Mouse (Mus musculus): ENCODE measurements around the gene Hsp90ab1. TPM values are rescaled to one million over a fixed set of nuclear protein-coding genes. Genes with fewer than 3 reads are reported as not detected.

Gene Hsp90ab1
- polyA plus RNA-seq, 2 experiments, result 951 to 1,382 TPM

- H3K4me2 ChIP-seq (replicated peaks; ENCODE audit: low read depth, low read length, severe bottlenecking), result no peak overlapping the region
- no peaks in the 10 kb centered on the region for H3K9me3 ChIP-seq (ENCODE audit: control insufficient read depth, low read length)
- no peak for TF ChIP-seq POLR2A (IDR thresholded peaks at IDR 0.05; ENCODE audit: borderline replicate concordance, extremely low read depth, insufficient read depth, insufficient read length)
- H3K4me3 ChIP-seq (replicated peaks; ENCODE audit: low read length), result no peak overlapping the region
- 93% methylated on average over 7 of the region's 7 CpGs for WGBS
- H3K27me3 ChIP-seq (ENCODE audit: control insufficient read depth, insufficient read depth, low read length), result no peaks in the 10 kb centered on the region
- peaks cover 33% of the 10 kb centered on the region for H3K4me1 ChIP-seq (ENCODE audit: control insufficient read depth, insufficient read depth, low read length)
- H3K36me3 ChIP-seq (ENCODE audit: control insufficient read depth, insufficient read depth, low read length), result peaks cover 23% of the 10 kb centered on the region
- DNase-seq (ENCODE audit: low spot score) (no peak), ATAC-seq (ENCODE audit: low FRiP score, low read depth) (no peak)
- no peak overlapping the region for H3K27ac ChIP-seq (replicated peaks; ENCODE audit: low read depth, low read length)
- H3K9ac ChIP-seq (ENCODE audit: low read depth, low read length, severe bottlenecking), result no peak overlapping the region
Measured at GRCm38 (mm10) chr17:45588370-45588769, 15.3 kb upstream of the Hsp90ab1 start.

- DNase-seq (ENCODE audit: low spot score) (no peak), ATAC-seq (ENCODE audit: low FRiP score, low read depth) (no peak)
- Histone ChIP-seq H3K27ac (replicated peaks; ENCODE audit: low read depth, low read length) (no peak overlapping the region), H3K4me1 (ENCODE audit: control insufficient read depth, insufficient read depth, low read length) (peaks cover 21% of the 10 kb centered on the region), H3K4me3 (replicated peaks; ENCODE audit: low read length) (no peak overlapping the region), H3K9ac (ENCODE audit: low read depth, low read length, severe bottlenecking) (no peak overlapping the region), H3K36me3 (ENCODE audit: control insufficient read depth, insufficient read depth, low read length) (peaks cover 23% of the 10 kb centered on the region), H3K27me3 (ENCODE audit: control insufficient read depth, insufficient read depth, low read length) (no peaks in the 10 kb centered on the region), H3K9me3 (ENCODE audit: control insufficient read depth, low read length) (no peaks in the 10 kb centered on the region), H3K4me2 (replicated peaks; ENCODE audit: low read depth, low read length, severe bottlenecking) (no peak overlapping the region)
- no peak for TF ChIP-seq POLR2A (IDR thresholded peaks at IDR 0.05; ENCODE audit: borderline replicate concordance, extremely low read depth, insufficient read depth, insufficient read length)
- 98% methylated on average over 3 of the region's 3 CpGs for WGBS
Measured at GRCm38 (mm10) chr17:45586449-45586837, 13.4 kb upstream of the Hsp90ab1 start.

GRCm38 (mm10) chr17:45585725-45586448 lies 12.8 kb upstream of the Hsp90ab1 start:
- no peak for DNase-seq (ENCODE audit: low spot score)
- no peak for TF ChIP-seq POLR2A (IDR thresholded peaks at IDR 0.05; ENCODE audit: borderline replicate concordance, extremely low read depth, insufficient read depth, insufficient read length)

DNA sequence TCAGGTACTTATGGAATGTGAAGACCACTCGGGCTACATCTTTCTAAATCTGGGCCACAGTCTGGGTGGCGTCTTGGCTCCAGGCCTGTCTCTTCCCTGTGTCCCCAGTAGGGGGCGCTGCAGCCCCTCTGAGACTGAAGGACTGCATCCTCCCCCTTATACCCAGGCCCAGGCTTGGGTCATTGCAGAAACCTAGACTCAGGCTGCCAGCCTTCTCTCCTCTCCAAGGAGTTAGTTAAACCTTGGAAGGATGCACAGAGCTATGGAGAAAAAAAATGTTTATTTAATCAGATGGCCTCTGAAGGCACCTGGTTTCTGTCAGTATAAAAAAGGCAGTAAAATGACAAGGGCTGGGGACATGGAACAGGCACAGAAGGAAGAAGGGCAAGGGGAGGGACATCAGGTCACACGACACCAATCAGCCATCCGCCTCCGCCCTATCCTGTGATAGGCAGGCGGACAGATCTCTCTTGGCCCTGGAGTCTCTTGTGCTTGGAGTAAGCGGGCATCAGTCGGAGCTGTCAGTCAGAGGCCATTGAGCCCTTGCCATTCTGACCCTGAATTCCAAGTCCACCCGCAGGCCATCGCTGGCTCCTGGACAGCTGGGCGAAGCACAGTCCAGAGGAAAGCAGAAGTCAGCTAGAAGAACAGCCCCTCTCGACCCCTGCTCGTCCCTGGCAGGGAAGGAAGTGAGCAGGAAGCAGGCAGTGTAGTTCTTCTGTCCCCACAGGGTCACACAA lies 12.0 kb upstream of the Hsp90ab1 start:
- Histone ChIP-seq H3K4me1 (ENCODE audit: control insufficient read depth, insufficient read depth, low read length) (peaks cover 20% of the 10 kb centered on the region), H3K4me2 (replicated peaks; ENCODE audit: low read depth, low read length, severe bottlenecking) (peak overlapping the region; percentile 11; the same call in 1 of the 2 replicates), H3K9ac (ENCODE audit: low read depth, low read length, severe bottlenecking) (peak overlapping the region; percentile 9; the same call in 1 of the 2 replicates), H3K27me3 (ENCODE audit: control insufficient read depth, insufficient read depth, low read length) (no peaks in the 10 kb centered on the region), H3K36me3 (ENCODE audit: control insufficient read depth, insufficient read depth, low read length) (peaks cover 23% of the 10 kb centered on the region), H3K9me3 (ENCODE audit: control insufficient read depth, low read length) (no peaks in the 10 kb centered on the region), H3K4me3 (replicated peaks; ENCODE audit: low read length) (no peak overlapping the region), H3K27ac (replicated peaks; ENCODE audit: low read depth, low read length) (peak overlapping the region; percentile 78)
- ATAC-seq (ENCODE audit: low FRiP score, low read depth), result peak; percentile 46
- DNase-seq (ENCODE audit: low spot score), result peak; percentile 59
- WGBS, result 28% methylated on average over 14 of the region's 14 CpGs
- TF ChIP-seq POLR2A (IDR thresholded peaks at IDR 0.05; ENCODE audit: borderline replicate concordance, extremely low read depth, insufficient read depth, insufficient read length), result no peak

More at GRCm38 (mm10) chr17:45585725-45586448, 12.8 kb upstream of the Hsp90ab1 start:
- WGBS, result 66% methylated on average over 23 of the region's 23 CpGs
- no peak for ATAC-seq (ENCODE audit: low FRiP score, low read depth)
- peak overlapping the region; percentile 78; the same call in 1 of the 2 replicates for H3K27ac ChIP-seq (replicated peaks; ENCODE audit: low read depth, low read length)
- peaks cover 23% of the 10 kb centered on the region for H3K36me3 ChIP-seq (ENCODE audit: control insufficient read depth, insufficient read depth, low read length)
- no peaks in the 10 kb centered on the region for H3K9me3 ChIP-seq (ENCODE audit: control insufficient read depth, low read length)
- H3K4me1 ChIP-seq (ENCODE audit: control insufficient read depth, insufficient read depth, low read length), result peaks cover 20% of the 10 kb centered on the region
- H3K4me3 ChIP-seq (replicated peaks; ENCODE audit: low read length), result no peak overlapping the region
- H3K4me2 ChIP-seq (replicated peaks; ENCODE audit: low read depth, low read length, severe bottlenecking), result no peak overlapping the region
- no peak overlapping the region for H3K9ac ChIP-seq (ENCODE audit: low read depth, low read length, severe bottlenecking)
- no peaks in the 10 kb centered on the region for H3K27me3 ChIP-seq (ENCODE audit: control insufficient read depth, insufficient read depth, low read length)

GRCm38 (mm10) chr17:45584096-45584896 lies 11.2 kb upstream of the Hsp90ab1 start:
- WGBS, result 35% methylated on average over 12 of the region's 12 CpGs
- no peak overlapping the region for H3K4me3 ChIP-seq (replicated peaks; ENCODE audit: low read length)
- peak overlapping the region; percentile 78 for H3K27ac ChIP-seq (replicated peaks; ENCODE audit: low read depth, low read length)
- ATAC-seq (ENCODE audit: low FRiP score, low read depth) (peak; percentile 50), DNase-seq (ENCODE audit: low spot score) (peak; percentile 54)
- peaks cover 16% of the 10 kb centered on the region for H3K36me3 ChIP-seq (ENCODE audit: control insufficient read depth, insufficient read depth, low read length)
- peak overlapping the region; percentile 9 for H3K9ac ChIP-seq (ENCODE audit: low read depth, low read length, severe bottlenecking)
- H3K4me1 ChIP-seq (ENCODE audit: control insufficient read depth, insufficient read depth, low read length), result peaks cover 20% of the 10 kb centered on the region
- TF ChIP-seq POLR2A (IDR thresholded peaks at IDR 0.05; ENCODE audit: borderline replicate concordance, extremely low read depth, insufficient read depth, insufficient read length), result no peak
- peak overlapping the region; percentile 11; the same call in 1 of the 2 replicates for H3K4me2 ChIP-seq (replicated peaks; ENCODE audit: low read depth, low read length, severe bottlenecking)
- no peaks in the 10 kb centered on the region for H3K27me3 ChIP-seq (ENCODE audit: control insufficient read depth, insufficient read depth, low read length)
- H3K9me3 ChIP-seq (ENCODE audit: control insufficient read depth, low read length), result no peaks in the 10 kb centered on the region

All from limb, embryonic 14.5 days (tissue).